Mouse (Mus musculus) WW6 (cell line): Measurements from ENCODE around the gene Chrna9.
"Not testable (repeated sequence)": the region's sequence is repeated elsewhere in the genome, so short reads cannot be mapped to it uniquely, and the experiment has no call there.

ENCODE experiments used
- DNase-seq: peaks from one replicate; pipeline ENCODE4 v3.0.0-alpha.2; 2013; ENCODE audit warnings: low read depth, low spot score

The Chrna9 gene

DNA sequence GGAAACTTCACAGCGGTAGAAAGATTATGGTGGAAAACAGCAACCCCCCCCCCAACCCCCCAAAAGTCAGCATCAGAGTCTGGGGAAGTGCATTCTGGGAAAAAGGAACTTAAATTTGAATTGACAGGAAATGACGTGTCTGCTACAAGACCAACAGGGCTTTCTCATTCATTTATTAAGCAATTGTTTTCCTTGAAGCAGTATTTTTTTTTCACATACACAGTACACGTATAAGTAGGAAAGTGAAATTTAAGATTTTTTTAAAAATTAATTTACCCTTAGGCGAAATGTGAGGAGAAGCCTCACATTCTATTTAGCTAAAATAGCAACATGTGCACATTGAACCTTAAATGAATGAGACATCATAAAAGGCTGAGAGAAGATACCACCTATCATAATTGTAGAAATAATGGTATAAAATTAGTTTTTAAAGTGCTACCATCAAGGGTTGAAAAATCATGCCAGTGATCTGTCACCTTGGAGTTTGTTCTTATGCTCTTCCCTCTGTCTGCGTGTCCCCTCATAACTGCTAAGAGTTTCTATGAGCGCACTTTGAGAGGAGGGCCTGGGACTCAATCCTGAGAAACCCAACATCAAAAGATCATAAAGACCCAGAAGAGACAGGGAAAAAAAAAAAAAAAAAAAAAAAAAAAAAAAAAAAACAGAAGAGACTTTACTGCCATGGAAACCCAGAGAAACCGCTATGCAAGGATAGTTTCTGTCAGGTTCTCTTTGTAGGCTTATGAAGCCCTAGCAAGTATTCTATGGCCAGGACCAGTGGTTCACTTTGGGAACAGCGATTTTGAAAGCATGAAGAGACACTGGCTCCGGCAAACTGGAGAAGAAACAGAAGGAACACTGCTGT is 21.7 kb downstream of the Chrna9 start:
- DNase-seq, result no peak

DNA sequence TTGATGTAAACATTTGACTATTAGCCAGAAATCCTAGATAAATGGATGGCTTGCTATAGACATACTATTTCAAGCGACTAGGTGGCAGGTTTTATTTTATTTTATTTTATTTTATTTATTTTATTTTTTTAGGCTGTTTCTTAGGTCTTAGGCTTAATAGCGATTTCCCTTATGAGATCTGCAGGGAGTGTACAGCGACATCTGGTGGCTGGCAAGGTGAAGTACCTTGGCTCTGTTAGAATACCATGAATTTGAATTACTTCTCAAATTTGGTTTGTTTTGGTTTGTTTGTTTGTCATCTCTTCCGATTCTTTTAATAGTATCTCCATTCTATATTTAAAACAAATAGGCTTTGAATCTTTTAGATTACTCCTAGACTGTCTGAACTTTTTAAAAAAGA is 23.9 kb downstream of the Chrna9 start:
- DNase-seq, result no peak

DNA sequence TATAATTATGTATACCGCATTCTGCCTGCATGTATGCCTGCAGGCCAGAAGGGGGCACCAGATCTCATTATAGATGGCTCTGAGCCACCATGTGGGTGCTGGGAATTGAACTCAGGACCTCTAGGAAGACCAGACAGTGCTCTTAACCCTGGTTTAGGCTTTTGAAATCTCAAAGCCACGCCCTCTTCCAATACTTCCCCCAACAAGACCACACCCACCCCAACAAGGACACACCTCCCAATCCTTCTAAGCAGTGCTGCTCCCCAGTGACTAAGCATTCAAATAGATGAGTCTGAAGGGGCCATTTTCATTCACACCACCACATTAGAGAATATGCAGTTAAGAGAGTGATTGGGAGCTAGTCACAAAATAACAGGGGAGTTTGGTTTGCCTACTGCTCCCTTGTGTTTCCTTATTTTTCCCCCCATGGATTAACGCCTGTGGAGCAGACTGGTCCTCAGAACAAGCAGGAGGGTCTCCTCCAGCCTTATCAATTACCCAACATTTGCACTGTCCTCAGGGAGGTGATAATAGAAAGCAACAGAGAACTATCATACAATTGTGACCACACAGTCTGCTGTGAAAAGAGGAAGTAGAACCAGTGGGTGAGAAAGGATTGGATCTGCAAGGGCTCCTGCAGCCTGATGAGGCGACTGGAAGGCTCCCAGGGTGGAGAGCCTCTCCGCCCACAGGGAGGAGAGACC is 25.3 kb downstream of the Chrna9 start:
- no peak for DNase-seq

DNA sequence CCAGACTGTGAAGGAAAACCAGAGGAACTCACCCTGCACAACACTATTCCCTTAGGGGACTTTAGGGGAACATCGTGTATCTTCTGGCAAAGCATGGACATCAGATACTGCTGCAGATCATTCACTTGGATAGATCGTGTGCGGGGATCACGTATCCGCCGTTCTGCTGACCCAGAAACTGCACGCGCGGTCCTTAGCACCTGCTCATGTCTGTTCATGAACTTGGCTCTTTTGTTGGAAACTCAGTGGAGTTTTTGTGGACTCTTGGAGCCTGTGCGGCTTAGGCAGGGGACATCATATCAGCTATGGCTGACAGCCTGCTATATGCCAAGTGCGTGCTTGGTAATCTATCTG is 25.9 kb downstream of the Chrna9 start:
- DNase-seq, result no peak

DNA sequence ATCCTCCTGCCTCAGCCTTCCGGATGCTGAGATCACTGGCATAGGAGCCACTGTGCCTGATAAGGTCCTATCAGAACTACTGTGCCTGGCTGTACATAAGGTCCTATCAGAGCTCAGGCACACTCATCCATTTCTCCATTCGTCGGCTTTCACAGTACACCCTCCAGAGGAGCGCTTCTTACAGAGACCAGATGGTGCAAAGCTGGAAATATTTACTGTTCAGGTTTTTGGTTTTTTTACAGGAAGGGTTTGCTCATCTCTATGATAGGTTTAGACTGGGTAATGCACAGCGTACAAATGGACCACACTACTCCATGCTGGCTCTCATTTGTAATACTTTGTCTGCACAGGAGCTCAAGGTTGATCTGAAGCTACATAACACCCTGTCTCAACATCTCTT is 28.6 kb downstream of the Chrna9 start:
- no peak for DNase-seq

DNA sequence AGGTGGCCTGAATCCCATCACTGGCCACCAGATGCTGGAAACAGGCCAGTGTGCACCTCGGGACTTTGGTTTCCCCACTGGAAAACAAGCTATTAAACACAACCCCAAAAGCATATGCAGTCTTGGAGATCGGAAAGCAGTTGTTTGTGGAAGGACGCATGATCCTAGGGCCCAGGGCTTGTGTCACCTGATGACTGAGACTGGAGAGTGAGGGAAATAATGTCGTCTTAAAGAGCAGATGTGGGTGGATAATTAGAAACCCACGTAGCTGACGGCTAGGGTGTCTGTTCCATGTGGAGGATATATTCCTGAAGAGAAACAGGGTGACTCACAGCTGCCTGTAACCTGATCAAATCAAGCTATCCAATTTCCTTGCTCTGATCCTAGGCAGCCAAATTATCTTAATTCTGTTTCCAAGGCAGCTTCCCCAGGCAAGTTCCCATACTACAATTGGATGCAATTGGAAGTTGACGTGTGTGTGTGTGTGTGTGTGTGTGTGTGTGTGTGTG is 31.1 kb downstream of the Chrna9 start:
- no peak for DNase-seq

DNA sequence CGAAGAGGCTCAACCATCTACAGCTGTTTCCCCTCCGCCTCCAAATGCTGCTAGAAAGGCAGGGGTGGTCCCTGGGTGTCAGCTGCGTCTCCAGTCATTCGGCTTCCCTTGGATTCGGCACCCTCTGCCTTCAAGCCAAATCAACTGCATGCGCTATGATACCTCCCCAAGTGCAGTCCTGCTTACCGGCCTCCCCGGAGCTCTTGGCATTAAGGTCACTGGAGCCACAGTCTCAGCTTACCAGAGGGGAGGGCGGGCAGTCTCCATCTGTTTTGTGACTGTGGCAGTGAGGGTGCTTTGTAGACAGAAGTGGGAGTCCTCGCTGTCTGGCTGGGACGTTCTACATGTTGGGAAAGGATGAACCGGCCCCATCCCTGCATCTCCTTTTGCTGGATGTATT is 32.4 kb downstream of the Chrna9 start:
- no peak for DNase-seq

DNA sequence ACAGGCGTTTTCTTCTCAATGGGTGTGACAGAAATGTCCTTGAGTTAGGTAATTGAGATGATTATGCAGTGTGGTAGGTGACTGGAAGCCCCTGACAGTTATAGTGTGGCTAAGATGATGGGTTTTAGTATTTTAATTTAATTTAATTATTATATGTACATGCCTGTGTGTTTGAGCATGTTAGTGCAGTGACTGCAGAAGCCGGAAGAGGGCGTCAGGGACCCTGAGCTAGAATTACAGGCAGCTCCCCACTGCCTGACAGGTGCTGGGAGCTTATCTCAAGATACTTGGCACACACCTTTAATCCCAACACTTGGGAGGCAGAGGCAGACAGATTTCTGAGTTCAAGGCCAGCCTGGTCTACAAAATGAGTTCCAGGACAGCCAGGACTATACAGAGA is 33.3 kb downstream of the Chrna9 start:
- DNase-seq, result no peak

DNA sequence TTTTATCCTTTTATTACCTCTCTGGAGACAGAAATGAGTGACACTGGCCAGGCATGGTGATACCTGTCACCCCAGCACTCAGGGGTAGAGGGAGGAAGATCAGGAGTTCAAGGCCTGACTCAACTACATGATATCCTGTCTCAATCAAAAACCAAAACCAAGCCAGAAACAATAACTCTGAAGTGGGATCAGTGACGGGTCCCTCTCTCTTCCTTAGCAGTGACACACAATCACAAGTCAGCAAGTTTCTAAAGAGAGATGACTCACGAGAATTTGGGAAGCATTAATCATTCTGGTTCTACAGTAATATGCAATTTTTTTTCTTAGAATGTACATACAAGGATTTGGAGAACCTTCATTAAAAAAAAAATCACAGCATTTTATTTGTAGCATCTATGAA is 38.5 kb downstream of the Chrna9 start:
- no peak for DNase-seq

DNA sequence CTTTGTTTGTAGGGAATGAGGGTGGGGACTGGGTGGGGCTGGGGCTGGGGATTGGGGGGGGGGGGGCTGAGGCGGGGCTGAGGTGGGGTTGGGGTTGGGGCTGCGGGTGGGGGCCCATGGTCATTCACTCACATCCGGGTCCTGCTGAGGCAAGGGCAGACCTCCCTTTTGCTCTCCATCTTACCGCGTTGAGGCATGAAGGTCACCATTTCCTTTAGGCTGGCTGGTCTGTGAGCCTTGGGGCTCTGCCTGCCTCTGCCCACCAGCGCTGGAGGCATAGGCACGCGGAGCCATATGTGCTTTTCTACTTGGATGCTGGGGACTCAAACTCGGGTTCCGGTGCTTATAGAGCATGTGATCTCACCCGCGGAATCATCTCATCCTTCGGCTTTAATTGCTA is 41.0 kb downstream of the Chrna9 start:
- DNase-seq, result no peak

DNA sequence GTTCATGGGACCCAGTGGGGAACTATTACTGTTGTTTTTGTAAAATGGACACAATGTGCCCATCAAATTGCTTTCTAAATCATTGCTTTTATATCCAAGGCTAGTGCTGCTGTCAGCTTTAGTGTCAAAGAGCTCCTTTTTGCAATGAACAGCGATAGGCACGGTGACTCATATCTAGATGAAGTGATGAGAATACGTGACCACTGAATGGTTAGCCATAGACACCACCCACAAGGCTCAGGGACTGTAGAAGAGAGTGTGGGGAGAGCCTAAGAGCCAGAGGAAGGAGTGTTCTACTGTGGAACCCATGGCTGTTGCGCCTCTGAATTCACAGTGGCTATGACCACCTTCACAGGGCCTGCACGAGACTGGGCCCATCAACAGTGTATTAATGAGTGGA is 51.7 kb downstream of the Chrna9 start:
- DNase-seq, result no peak

DNA sequence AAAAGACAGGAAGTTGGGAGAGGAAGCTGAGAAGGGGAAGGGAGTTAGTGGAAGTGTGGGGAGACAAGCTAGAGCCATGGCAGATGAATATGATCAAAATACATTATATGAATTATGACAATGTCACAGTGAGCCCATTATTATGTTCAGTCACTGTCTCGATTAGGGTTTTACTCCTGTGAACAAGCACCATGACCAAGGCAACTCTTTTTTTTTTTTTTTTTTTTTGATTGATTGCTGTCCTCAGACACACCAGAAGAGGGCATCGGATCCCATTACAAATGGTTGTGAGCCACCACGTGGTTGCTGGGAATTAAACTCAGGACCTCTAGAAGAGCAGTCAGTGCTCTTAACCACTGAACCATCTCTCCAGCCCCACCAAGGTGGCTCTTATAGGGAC is 52.3 kb downstream of the Chrna9 start:
- not testable (repeated sequence) for DNase-seq

DNA sequence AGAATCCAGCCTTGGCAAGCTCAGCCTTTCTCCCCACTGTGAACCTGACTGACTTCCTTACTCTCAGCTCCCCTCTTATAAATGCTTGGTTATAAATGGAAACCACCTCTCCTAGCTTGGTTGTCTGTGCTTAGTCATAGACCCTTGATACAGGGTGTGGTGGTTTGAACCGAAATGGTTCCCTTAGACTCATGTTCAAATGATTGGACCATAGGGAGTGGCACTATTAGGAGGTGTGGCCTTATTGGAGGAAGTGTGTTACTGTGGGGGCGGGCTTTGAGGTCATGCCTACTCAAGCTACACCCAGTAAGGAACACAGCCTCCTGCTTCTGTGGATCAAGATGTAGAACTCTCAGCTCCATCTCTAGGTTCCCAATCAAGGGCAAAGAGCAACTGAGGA is 56.5 kb downstream of the Chrna9 start:
- no peak for DNase-seq

DNA sequence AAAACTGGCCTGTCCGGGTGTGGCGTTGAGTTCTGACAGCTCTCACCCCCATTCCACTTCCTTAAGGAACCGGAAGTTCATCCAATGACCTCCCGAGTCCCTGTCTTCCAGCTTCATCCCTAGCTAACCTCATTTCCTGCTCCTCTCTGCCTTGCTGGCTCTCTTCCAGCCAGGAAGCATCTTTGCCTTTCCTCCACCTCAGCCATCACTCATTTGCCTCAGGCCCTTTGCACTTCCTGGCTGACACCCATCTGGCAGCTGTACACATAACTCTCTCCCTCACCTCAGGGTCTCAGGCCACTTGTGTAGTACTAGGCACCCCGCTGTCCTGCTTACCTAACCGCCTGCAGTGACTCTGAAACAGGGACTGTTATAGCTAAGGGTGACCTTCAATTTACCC is 59.9 kb downstream of the Chrna9 start:
- no peak for DNase-seq

DNA sequence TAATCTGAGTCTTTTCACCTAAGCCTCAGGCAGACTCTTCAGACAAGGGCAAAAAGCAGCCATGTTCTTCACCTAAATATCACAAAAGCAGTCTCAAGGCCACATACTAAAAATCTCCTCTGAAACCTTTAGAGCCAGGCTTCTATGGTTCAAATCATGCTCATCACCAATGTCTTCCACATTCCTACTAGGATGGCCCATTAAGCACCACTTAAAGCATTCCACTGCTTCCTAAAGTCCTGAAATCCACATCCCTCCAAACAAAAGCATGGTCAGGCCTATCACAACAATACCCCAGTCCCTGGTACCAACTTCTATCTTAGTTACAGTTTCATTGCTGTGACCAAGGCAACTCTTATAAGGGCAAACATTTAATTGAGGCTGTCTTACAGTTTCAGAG is 63.1 kb downstream of the Chrna9 start:
- DNase-seq, result no peak

DNA sequence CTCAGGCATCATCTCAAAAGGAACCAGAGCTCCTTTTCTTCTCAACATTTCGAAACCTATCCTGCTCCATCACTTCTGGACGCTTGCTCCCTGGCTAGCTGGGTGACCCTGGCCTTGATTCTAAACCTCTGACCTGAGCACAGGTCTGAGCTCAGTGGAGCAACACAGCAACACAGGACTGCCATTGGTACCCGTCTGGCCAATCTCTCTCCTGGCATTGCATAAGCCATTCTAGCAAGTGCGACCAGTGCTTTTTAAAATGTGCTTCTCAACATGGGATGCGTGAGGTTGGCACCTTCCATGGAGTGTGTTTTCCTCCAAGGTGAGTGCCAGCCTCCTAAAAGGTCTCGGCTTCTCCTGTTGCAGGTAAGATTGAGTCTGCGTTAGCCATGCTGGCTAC is 64.4 kb downstream of the Chrna9 start:
- DNase-seq, result no peak

DNA sequence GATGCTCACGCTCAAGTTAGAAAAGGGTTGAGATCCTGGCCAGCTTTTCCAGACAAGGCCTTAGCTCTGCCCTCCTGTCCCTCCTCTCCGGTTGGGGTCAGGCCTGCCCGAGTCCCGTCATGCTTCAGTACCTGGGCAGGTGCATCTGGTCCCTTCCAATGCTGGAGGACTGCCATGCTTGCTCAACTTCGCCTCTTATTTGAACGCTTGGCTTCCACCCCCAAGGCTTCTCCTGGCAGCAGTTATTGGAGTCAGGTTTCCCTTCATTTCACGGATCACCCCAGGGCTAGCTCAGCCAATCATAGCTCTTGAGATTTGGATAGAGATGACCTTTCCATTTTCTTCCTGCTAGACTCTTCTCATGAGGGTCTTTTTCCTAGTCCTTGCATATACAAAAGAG is 65.4 kb downstream of the Chrna9 start:
- no peak for DNase-seq

DNA sequence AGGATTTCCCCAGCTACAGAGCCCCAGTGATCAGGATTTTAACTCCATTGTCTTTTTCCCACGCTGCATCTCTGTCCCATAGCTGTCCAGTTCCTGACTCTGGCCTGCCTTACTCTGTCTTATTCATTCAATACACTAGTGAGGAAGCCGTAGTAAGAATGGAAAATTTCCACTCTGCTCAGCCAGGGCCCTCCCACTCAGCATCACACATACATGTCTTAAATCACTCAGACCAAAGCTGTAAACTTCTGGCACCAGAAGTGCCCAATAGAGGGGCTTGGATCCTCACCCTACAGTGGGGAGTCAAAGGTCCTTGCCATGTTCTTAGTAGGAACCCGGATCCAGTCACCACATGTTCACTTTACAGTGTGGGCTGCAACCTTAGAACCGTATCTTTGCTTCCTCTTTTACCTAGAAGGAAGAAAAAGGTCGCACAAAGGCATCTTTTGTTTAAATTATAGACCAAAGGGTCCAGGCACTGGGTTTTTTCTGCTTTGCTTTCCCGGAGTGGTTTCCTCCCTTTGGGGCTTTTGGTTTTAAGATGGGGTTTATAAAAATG is 65.9 kb downstream of the Chrna9 start:
- no peak for DNase-seq

DNA sequence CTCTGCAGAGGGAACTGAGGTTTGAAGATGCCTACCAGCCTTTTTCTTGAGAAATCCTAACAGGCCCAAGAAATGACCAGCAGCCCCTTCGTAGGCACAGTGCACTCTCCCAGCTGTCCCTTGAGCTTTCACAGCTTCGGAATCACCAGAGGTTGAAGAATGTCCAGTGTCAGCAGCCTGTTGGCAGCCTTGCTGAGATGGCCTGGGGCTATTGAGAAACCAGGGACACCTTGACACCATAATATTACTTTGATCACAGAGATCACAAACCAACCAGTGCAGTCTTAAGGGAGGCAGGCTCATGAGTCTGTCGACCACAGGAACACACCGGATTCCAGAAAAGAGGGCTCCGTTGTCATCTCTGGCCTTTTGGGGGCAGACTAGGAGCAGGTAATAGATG is 66.5 kb downstream of the Chrna9 start:
- DNase-seq, result no peak

DNA sequence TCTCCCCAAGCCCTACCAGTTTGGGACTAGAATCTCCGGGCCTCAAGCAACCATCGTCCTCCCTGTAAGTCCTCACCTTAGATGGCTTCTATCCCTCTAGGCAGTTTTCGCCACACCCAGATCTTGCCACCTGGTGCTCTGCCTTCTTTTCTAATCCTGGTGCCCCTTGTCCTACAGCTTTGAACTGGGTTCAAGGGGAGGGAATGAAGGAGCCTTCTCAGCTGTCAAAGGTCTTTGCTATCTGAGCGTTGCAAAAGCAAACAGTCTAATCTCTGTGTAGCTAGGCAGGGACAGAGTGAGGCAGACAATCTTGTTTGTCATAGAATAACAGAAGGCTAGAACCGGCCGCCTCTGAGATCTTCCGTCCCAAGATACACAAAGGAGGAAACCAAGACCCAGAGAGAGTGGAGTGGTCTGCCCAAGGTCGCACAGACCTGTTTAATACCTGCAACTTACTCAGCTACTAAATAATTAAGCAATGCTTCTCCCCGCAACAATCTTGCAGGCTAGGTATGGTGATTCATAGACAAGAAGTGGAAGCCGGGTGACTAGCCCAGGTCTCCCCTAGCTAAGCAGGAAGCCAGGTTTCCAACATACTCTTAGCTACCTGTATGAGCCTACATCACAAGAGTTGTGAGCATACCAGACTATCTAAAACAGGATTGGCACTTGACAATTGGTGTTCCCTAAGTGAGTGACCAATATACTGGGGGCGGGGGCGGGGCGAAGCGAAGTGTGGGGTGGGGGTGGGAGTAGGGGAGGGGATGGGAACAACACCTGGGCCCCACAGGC is 69.6 kb downstream of the Chrna9 start, which contains the start of gene 9130230L23Rik:
TSS of gene 9130230L23Rik (minus strand) at position 152 of the 792 bp plus-strand sequence.
- no peak for DNase-seq

DNA sequence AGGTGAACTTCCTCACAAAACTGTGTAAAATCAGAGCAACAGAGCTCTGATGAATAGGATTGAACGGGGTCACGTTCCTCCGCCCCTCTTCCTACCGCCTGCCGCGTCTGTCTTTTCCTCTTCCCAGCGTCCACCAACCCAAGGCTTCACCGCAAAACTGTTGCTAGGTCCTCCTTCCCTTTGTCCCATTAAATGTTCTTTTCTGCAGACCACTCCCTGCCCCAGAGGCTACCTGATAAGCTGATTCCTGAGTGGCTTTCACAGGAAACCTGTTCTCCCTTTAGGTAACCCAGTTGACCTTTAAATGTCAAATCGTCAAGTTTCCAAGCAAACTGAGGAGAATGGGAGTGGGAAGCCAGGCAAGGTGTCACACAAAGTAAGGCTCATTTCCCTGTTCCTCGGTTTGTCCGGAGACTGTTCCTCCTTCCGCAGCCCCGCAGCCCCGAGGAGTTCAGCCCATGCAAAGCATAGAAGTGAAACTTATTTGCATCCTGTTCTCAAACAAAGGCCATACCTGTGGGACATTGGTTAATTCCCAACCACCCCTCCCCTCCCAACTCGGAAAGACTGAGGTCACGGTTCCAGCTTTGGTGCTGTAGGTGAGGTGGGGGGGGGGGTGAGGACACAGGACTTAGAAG is 70.4 kb downstream of the Chrna9 start:
- DNase-seq, result no peak
